Mouse (Mus musculus): Measurements from ENCODE around the gene Cyb561d2. TPM values are rescaled to one million over a fixed set of nuclear protein-coding genes. Genes with fewer than 3 reads are reported as not detected.
A peak's percentile ranks its signal among the peaks of the same experiment; 100 is the strongest.
"Not testable (repeated sequence)": the region's sequence is repeated elsewhere in the genome, so short reads cannot be mapped to it uniquely, and the experiment has no call there.

Cyb561d2 gene
- polyA plus RNA-seq, 2 experiments: 19.8 to 21.4 TPM

- DNase-seq (ENCODE audit: low spot score) (peak; percentile 84), ATAC-seq (ENCODE audit: low FRiP score, low read depth) (peak; percentile 66; the same call in 1 of the 2 replicates)
- peaks cover 26% of the 10 kb centered on the region for H3K4me1 ChIP-seq (ENCODE audit: control insufficient read depth, insufficient read depth, low read length)
- H3K9ac ChIP-seq (ENCODE audit: low read depth, low read length, severe bottlenecking): peak within 1 kb of the TSS; percentile 52
- peaks cover 28% of the 10 kb centered on the region for H3K36me3 ChIP-seq (ENCODE audit: control insufficient read depth, insufficient read depth, low read length)
- peak within 1 kb of the TSS; percentile 41 for H3K4me3 ChIP-seq (replicated peaks; ENCODE audit: low read length)
- H3K4me2 ChIP-seq (replicated peaks; ENCODE audit: low read depth, low read length, severe bottlenecking): peak within 1 kb of the TSS; percentile 58
- TF ChIP-seq POLR2A (IDR thresholded peaks at IDR 0.05; ENCODE audit: borderline replicate concordance, extremely low read depth, insufficient read depth, insufficient read length): peak; percentile 39; the same call in 1 of the 2 replicates
- H3K27ac ChIP-seq (replicated peaks; ENCODE audit: low read depth, low read length): peak within 1 kb of the TSS; percentile 75
- 20% methylated on average over 15 of the region's 16 CpGs for WGBS
- H3K27me3 ChIP-seq (ENCODE audit: control insufficient read depth, insufficient read depth, low read length): no peaks in the 10 kb centered on the region
- H3K9me3 ChIP-seq (ENCODE audit: control insufficient read depth, low read length): no peaks in the 10 kb centered on the region
These were observed 34.5 kb upstream of the Cyb561d2 start, which contains the start of gene Hyal1 for GRCm38 (mm10) chr9:107576357-107577107. TSS of gene Hyal1 (plus strand) at chr9:107576927.

- Histone ChIP-seq H3K9ac (ENCODE audit: low read depth, low read length, severe bottlenecking) (no peak overlapping the region), H3K36me3 (ENCODE audit: control insufficient read depth, insufficient read depth, low read length) (peaks cover 36% of the 10 kb centered on the region), H3K27ac (replicated peaks; ENCODE audit: low read depth, low read length) (peak overlapping the region; percentile 75), H3K4me2 (replicated peaks; ENCODE audit: low read depth, low read length, severe bottlenecking) (no peak overlapping the region), H3K27me3 (ENCODE audit: control insufficient read depth, insufficient read depth, low read length) (no peaks in the 10 kb centered on the region), H3K4me1 (ENCODE audit: control insufficient read depth, insufficient read depth, low read length) (peaks cover 31% of the 10 kb centered on the region), H3K4me3 (replicated peaks; ENCODE audit: low read length) (no peak overlapping the region), H3K9me3 (ENCODE audit: control insufficient read depth, low read length) (no peaks in the 10 kb centered on the region)
- no peak for ATAC-seq (ENCODE audit: low FRiP score, low read depth)
- peak; percentile 68 for DNase-seq (ENCODE audit: low spot score)
- WGBS: 82% methylated on average over 14 of the region's 14 CpGs
- TF ChIP-seq POLR2A (IDR thresholded peaks at IDR 0.05; ENCODE audit: borderline replicate concordance, extremely low read depth, insufficient read depth, insufficient read length): no peak
These were observed 33.8 kb upstream of the Cyb561d2 start for GRCm38 (mm10) chr9:107575579-107576356.

GRCm38 (mm10) chr9:107573774-107574173 lies 31.8 kb upstream of the Cyb561d2 start:
- H3K9me3 ChIP-seq (ENCODE audit: control insufficient read depth, low read length); H3K27me3 ChIP-seq (ENCODE audit: control insufficient read depth, insufficient read depth, low read length); DNase-seq (ENCODE audit: low spot score); H3K9ac ChIP-seq (ENCODE audit: low read depth, low read length, severe bottlenecking); H3K4me2 ChIP-seq (replicated peaks; ENCODE audit: low read depth, low read length, severe bottlenecking); ATAC-seq (ENCODE audit: low FRiP score, low read depth); H3K4me3 ChIP-seq (replicated peaks; ENCODE audit: low read length); H3K27ac ChIP-seq (replicated peaks; ENCODE audit: low read depth, low read length): not testable (repeated sequence)
- H3K36me3 ChIP-seq (ENCODE audit: control insufficient read depth, insufficient read depth, low read length): peaks cover 37% of the 10 kb centered on the region
- peaks cover 38% of the 10 kb centered on the region for H3K4me1 ChIP-seq (ENCODE audit: control insufficient read depth, insufficient read depth, low read length)
- 82% methylated on average over 6 of the region's 6 CpGs for WGBS

GRCm38 (mm10) chr9:107572327-107572662 lies 30.3 kb upstream of the Cyb561d2 start:
- no peak for TF ChIP-seq POLR2A (IDR thresholded peaks at IDR 0.05; ENCODE audit: borderline replicate concordance, extremely low read depth, insufficient read depth, insufficient read length)
- H3K27ac ChIP-seq (replicated peaks; ENCODE audit: low read depth, low read length): no peak overlapping the region
- no peak for ATAC-seq (ENCODE audit: low FRiP score, low read depth)
- DNase-seq (ENCODE audit: low spot score): no peak
- H3K4me1 ChIP-seq (ENCODE audit: control insufficient read depth, insufficient read depth, low read length): peaks cover 41% of the 10 kb centered on the region
- H3K4me3 ChIP-seq (replicated peaks; ENCODE audit: low read length): no peak overlapping the region
- WGBS: 97% methylated on average over 2 of the region's 2 CpGs
- no peak overlapping the region for H3K9ac ChIP-seq (ENCODE audit: low read depth, low read length, severe bottlenecking)
- no peak overlapping the region for H3K4me2 ChIP-seq (replicated peaks; ENCODE audit: low read depth, low read length, severe bottlenecking)
- H3K9me3 ChIP-seq (ENCODE audit: control insufficient read depth, low read length): no peaks in the 10 kb centered on the region
- H3K36me3 ChIP-seq (ENCODE audit: control insufficient read depth, insufficient read depth, low read length): peaks cover 37% of the 10 kb centered on the region
- no peaks in the 10 kb centered on the region for H3K27me3 ChIP-seq (ENCODE audit: control insufficient read depth, insufficient read depth, low read length)

GRCm38 (mm10) chr9:107571534-107572326 lies 29.7 kb upstream of the Cyb561d2 start:
- ATAC-seq (ENCODE audit: low FRiP score, low read depth): no peak
- H3K4me1 ChIP-seq (ENCODE audit: control insufficient read depth, insufficient read depth, low read length): peaks cover 36% of the 10 kb centered on the region
- no peak for DNase-seq (ENCODE audit: low spot score)
- H3K4me2 ChIP-seq (replicated peaks; ENCODE audit: low read depth, low read length, severe bottlenecking): 0 out of 2 replicates have a peak overlapping the region, but pooled peaks have one; percentile 93
- TF ChIP-seq POLR2A (IDR thresholded peaks at IDR 0.05; ENCODE audit: borderline replicate concordance, extremely low read depth, insufficient read depth, insufficient read length): no peak
- no peak overlapping the region for H3K4me3 ChIP-seq (replicated peaks; ENCODE audit: low read length)
- no peak overlapping the region for H3K27ac ChIP-seq (replicated peaks; ENCODE audit: low read depth, low read length)
- H3K27me3 ChIP-seq (ENCODE audit: control insufficient read depth, insufficient read depth, low read length): no peaks in the 10 kb centered on the region
- H3K9me3 ChIP-seq (ENCODE audit: control insufficient read depth, low read length): no peaks in the 10 kb centered on the region
- WGBS: 91% methylated on average over 22 of the region's 22 CpGs
- peaks cover 37% of the 10 kb centered on the region for H3K36me3 ChIP-seq (ENCODE audit: control insufficient read depth, insufficient read depth, low read length)
- no peak overlapping the region; the same call in 1 of the 2 replicates for H3K9ac ChIP-seq (ENCODE audit: low read depth, low read length, severe bottlenecking)
